ENCODE assay signal across 13 mouse cellular contexts in genomic region chr12:16562647-16563046, GRCm38 (mm10). TPM values are rescaled to one million over a fixed set of nuclear protein-coding genes. Genes with fewer than 3 reads are reported as not detected.
A peak's percentile ranks its signal among the peaks of the same experiment; 100 is the strongest.
DNase-seq lines count a peak whose midpoint lies in the region; ATAC-seq and TF ChIP-seq lines count a peak whose summit lies in the region.
"Had no signal": no experiment of that assay in that cellular context is flagged by ENCODE, and none has a peak within 500 bp of the region (broad histone marks: within the 10 kb centered on the region; RNA-seq: fewer than 3 reads in every experiment).

No protein-coding gene starts in this region.

- DNase-seq in cerebellum, postnatal 10 days, result peak; percentile 54 to 62
- no peak for DNase-seq in cerebellum, adult 11-12 months
- DNase-seq in kidney, postnatal 0 days (ENCODE audit: low spot score), result no peak
- DNase-seq in kidney, postnatal 14 days, result no peak
- DNase-seq in testis, postnatal 10 days (ENCODE audit: low spot score), result peak; percentile 66
- DNase-seq in testis, postnatal 14 days (ENCODE audit: low spot score), result no peak
- DNase-seq in thymus, postnatal 4 days, result no peak
- no peak for DNase-seq in embryo, embryonic 9.5 days (ENCODE audit: extremely low spot score)
- DNase-seq: kidney, adult 11 months had no signal

- no peak for TF ChIP-seq CTCF in kidney, postnatal 0 days (IDR thresholded peaks at IDR 0.05; ENCODE audit: low read depth)

- no peak overlapping the region for H3K9ac ChIP-seq in kidney, postnatal 0 days (ENCODE audit: low read depth, low read length)

- no peak overlapping the region for H3K4me2 ChIP-seq in kidney, postnatal 0 days (ENCODE audit: low read length)
- H3K4me2 ChIP-seq: midbrain, embryonic 11.5 days had no signal

- no peaks in the 10 kb centered on the region for H3K27me3 ChIP-seq in kidney, postnatal 0 days (ENCODE audit: insufficient read depth, low read length)

- ATAC-seq in kidney, postnatal 0 days (replicated peaks; ENCODE audit: low FRiP score, low read depth), result peak; percentile 63; the same call in 1 of the 2 replicates
- ATAC-seq: forebrain, embryonic 14.5 days had no signal

- H3K27ac ChIP-seq in kidney, postnatal 0 days, result no peak overlapping the region
- H3K27ac ChIP-seq: embryonic facial prominence, embryonic 10.5 days; heart, embryonic 10.5 days had no signal

- no peaks in the 10 kb centered on the region for H3K9me3 ChIP-seq in kidney, postnatal 0 days (replicated peaks; ENCODE audit: low read length)
- H3K9me3 ChIP-seq: embryonic facial prominence, embryonic 10.5 days; heart, embryonic 10.5 days had no signal

- H3K4me3 ChIP-seq in kidney, postnatal 0 days (replicated peaks; ENCODE audit: low read depth, low read length), result no peak overlapping the region
- H3K4me3 ChIP-seq: embryonic facial prominence, embryonic 10.5 days; heart, embryonic 10.5 days had no signal

- H3K36me3 ChIP-seq in kidney, postnatal 0 days (ENCODE audit: insufficient read depth, low read length), result 0 out of 2 replicates have a peak, but pooled peaks cover 7% of the 10 kb centered on the region

- H3K4me1 ChIP-seq in kidney, postnatal 0 days (replicated peaks; ENCODE audit: insufficient read depth, low read length), result no peaks in the 10 kb centered on the region
- H3K4me1 ChIP-seq: embryonic facial prominence, embryonic 10.5 days; heart, embryonic 10.5 days had no signal

- 66% methylated on average over 10 of the region's 10 CpGs for WGBS in kidney, postnatal 0 days

RNA-seq across cellular contexts. Expression of gene Lpin1, which starts 48.1 kb away (rescaled TPM):
- polyA plus RNA-seq in kidney, postnatal 0 days (2015; fragmentation: Nextera tagmentation; extraction: Ambion mirVana), result 4.7 and 5.2 TPM in 2 replicates

Comparison
In these comparisons a context has a peak if more than half of its experiments do, and no peak if none do; other contexts are left out.
1. DNase-seq: peak in cerebellum, postnatal 10 days (2 of 2) and testis, postnatal 10 days (single experiment); none in cerebellum, adult 11-12 months (single experiment), kidney, postnatal 0 days (single experiment), kidney, postnatal 14 days (single experiment), testis, postnatal 14 days (single experiment), thymus, postnatal 4 days (single experiment) and embryo, embryonic 9.5 days (single experiment).